ENCODE assay signal across 13 mouse cellular contexts in the genomic region with DNA sequence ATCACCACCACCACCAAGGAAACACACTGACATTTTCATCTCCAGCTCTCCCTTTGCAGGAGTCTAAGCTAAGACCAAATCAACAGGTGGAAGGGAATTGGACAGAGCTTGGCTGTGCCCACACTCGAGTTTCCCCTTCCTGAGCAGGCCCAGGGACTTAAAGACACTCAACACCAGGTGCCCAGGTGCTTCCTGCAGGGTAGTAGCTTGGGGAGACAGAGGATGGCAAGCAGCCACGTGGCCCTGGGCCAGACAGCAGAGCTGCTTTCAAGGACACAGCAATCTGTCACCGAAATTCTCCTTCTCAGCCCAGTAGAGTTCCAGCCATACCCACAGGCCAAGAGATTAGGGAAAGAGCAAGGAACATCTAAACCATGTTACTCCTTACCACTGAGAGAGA.
DNase-seq lines count a peak whose midpoint lies in the region; ATAC-seq and TF ChIP-seq lines count a peak whose summit lies in the region.
"Had no signal": no experiment of that assay in that cellular context is flagged by ENCODE, and none has a peak within 500 bp of the region (broad histone marks: within the 10 kb centered on the region; RNA-seq: fewer than 3 reads in every experiment).

No protein-coding gene starts in this region.

- peak; percentile 61 to 73 for DNase-seq in cerebellum, postnatal 10 days
- no peak for DNase-seq in cerebellum, adult 9-10 months
- peak; percentile 23 for DNase-seq in kidney, adult 9 months
- DNase-seq in adrenal gland, postnatal 14 days, result peak; percentile 59
- DNase-seq in lung, postnatal 0 days (ENCODE audit: low spot score), result peak; percentile 13
- DNase-seq in heart, embryonic 10.5 days (ENCODE audit: low spot score), result no peak
- DNase-seq: forebrain, postnatal 0 days had no signal

- H3K9ac ChIP-seq in kidney, embryonic 14.5 days (ENCODE audit: low read depth, low read length), result no peak overlapping the region
- no peak overlapping the region for H3K9ac ChIP-seq in lung, postnatal 0 days (replicated peaks; ENCODE audit: low read depth)
- H3K9ac ChIP-seq: embryonic facial prominence, embryonic 15.5 days; forebrain, postnatal 0 days; liver, embryonic 15.5 days; midbrain, embryonic 12.5 days had no signal

- no peak overlapping the region for H3K4me3 ChIP-seq in kidney, embryonic 14.5 days (ENCODE audit: low read length)
- no peak overlapping the region for H3K4me3 ChIP-seq in lung, postnatal 0 days (ENCODE audit: low read depth, low read length)
- H3K4me3 ChIP-seq in heart, embryonic 10.5 days, result no peak overlapping the region
- H3K4me3 ChIP-seq: embryonic facial prominence, embryonic 15.5 days; liver, embryonic 15.5 days; midbrain, embryonic 12.5 days had no signal

- H3K36me3 ChIP-seq in kidney, embryonic 14.5 days (ENCODE audit: control insufficient read depth, insufficient read depth, low read length), result no peaks in the 10 kb centered on the region
- H3K36me3 ChIP-seq in lung, postnatal 0 days (ENCODE audit: insufficient read depth, low read length), result no peaks in the 10 kb centered on the region
- H3K36me3 ChIP-seq in heart, embryonic 10.5 days, result no peaks in the 10 kb centered on the region
- H3K36me3 ChIP-seq: embryonic facial prominence, embryonic 15.5 days; liver, embryonic 15.5 days; midbrain, embryonic 12.5 days had no signal

- H3K4me2 ChIP-seq in kidney, embryonic 14.5 days (replicated peaks; ENCODE audit: low read depth, low read length), result no peak overlapping the region
- no peak overlapping the region for H3K4me2 ChIP-seq in lung, postnatal 0 days (replicated peaks; ENCODE audit: low read depth, low read length)
- H3K4me2 ChIP-seq: embryonic facial prominence, embryonic 15.5 days; liver, embryonic 15.5 days; midbrain, embryonic 12.5 days had no signal

- TF ChIP-seq EP300 in lung, postnatal 0 days (IDR thresholded peaks at IDR 0.05), result no peak

- no peak for ATAC-seq in kidney, embryonic 14.5 days (ENCODE audit: low FRiP score, low TSS enrichment)
- peak; percentile 43 for ATAC-seq in lung, postnatal 0 days
- no peak for ATAC-seq in activated CD4-positive, CD25-positive, alpha-beta regulatory T cell, adult 4 months
- ATAC-seq: forebrain, postnatal 0 days; intestine, embryonic 16.5 days had no signal

- WGBS in kidney, embryonic 14.5 days, result 55% methylated on average over 3 of the region's 3 CpGs
- 11% methylated on average over 3 of the region's 3 CpGs for WGBS in lung, postnatal 0 days
- WGBS in heart, embryonic 10.5 days, result 60% methylated on average over 3 of the region's 3 CpGs

- no peaks in the 10 kb centered on the region for H3K4me1 ChIP-seq in kidney, embryonic 14.5 days (ENCODE audit: control insufficient read depth, insufficient read depth, low read length)
- H3K4me1 ChIP-seq in lung, postnatal 0 days (ENCODE audit: insufficient read depth, low read depth, low read length), result no peaks in the 10 kb centered on the region
- H3K4me1 ChIP-seq in heart, embryonic 10.5 days, result no peaks in the 10 kb centered on the region
- H3K4me1 ChIP-seq: liver, embryonic 15.5 days had no signal

- H3K27me3 ChIP-seq in kidney, embryonic 14.5 days (ENCODE audit: control insufficient read depth, insufficient read depth, low read length), result 0 out of 2 replicates have a peak, but pooled peaks cover 7% of the 10 kb centered on the region
- H3K27me3 ChIP-seq in lung, postnatal 0 days (replicated peaks; ENCODE audit: insufficient read depth, low read length), result no peaks in the 10 kb centered on the region
- H3K27me3 ChIP-seq in heart, embryonic 10.5 days (ENCODE audit: insufficient read depth, poor library complexity, severe bottlenecking), result peaks cover 64% of the 10 kb centered on the region
- H3K27me3 ChIP-seq: liver, embryonic 15.5 days had no signal

- H3K27ac ChIP-seq in kidney, embryonic 14.5 days (ENCODE audit: low read depth, low read length), result no peak overlapping the region
- H3K27ac ChIP-seq in lung, postnatal 0 days (ENCODE audit: low read length), result no peak overlapping the region
- H3K27ac ChIP-seq in heart, embryonic 10.5 days, result no peak overlapping the region
- H3K27ac ChIP-seq: embryonic facial prominence, embryonic 15.5 days; liver, embryonic 15.5 days; midbrain, embryonic 12.5 days had no signal

- no peaks in the 10 kb centered on the region for H3K9me3 ChIP-seq in kidney, embryonic 14.5 days (ENCODE audit: control insufficient read depth, low read length)
- no peaks in the 10 kb centered on the region for H3K9me3 ChIP-seq in lung, postnatal 0 days (ENCODE audit: low read length)
- H3K9me3 ChIP-seq in heart, embryonic 10.5 days, result no peaks in the 10 kb centered on the region
- H3K9me3 ChIP-seq: embryonic facial prominence, embryonic 15.5 days; liver, embryonic 15.5 days; midbrain, embryonic 12.5 days had no signal

- TF ChIP-seq CTCF in lung, postnatal 0 days (IDR thresholded peaks at IDR 0.05), result no peak

Comparison
In these comparisons a context has a peak if more than half of its experiments do, and no peak if none do; other contexts are left out.
1. DNase-seq: peak in cerebellum, postnatal 10 days (2 of 2), kidney, adult 9 months (single experiment), adrenal gland, postnatal 14 days (single experiment) and lung, postnatal 0 days (single experiment); none in cerebellum, adult 9-10 months (single experiment) and heart, embryonic 10.5 days (single experiment).